Mouse (Mus musculus) myocyte (in vitro differentiated cells): ENCODE measurements around the gene Chrm2. TPM values are rescaled to one million over a fixed set of nuclear protein-coding genes. Genes with fewer than 3 reads are reported as not detected.

Experiments
- H3K27me3 ChIP-seq: one replicate; pipeline ENCODE4 v1.6.1; 2011; ENCODE audit not compliant: control insufficient read depth, insufficient read depth, insufficient read length
- H3K36me3 ChIP-seq: one replicate; pipeline ENCODE4 v1.6.1; 2011; ENCODE audit not compliant: control insufficient read depth, insufficient read depth
- H3K4me2 ChIP-seq: one replicate; pipeline ENCODE4 v1.6.1; 2011; ENCODE audit warnings: low read depth, control low read depth
- H3K4me3 ChIP-seq: one replicate; pipeline ENCODE4 v1.5.1; 2011; ENCODE audit warnings: mild to moderate bottlenecking, control low read depth, moderate library complexity
- H3K79me2 ChIP-seq: one replicate; pipeline ENCODE4 v1.6.1; 2011; ENCODE audit not compliant: control insufficient read depth, insufficient read depth
- H3ac ChIP-seq: one replicate; pipeline ENCODE4 v1.6.1; 2011; ENCODE audit not compliant: control insufficient read depth, insufficient read length
- CEBPB ChIP-seq: IDR thresholded peaks from 2 replicates; pipeline ENCODE4 v1.6.1; 2011; ENCODE audit warnings: mild to moderate bottlenecking, moderate library complexity; ENCODE audit not compliant: poor library complexity, insufficient read depth, severe bottlenecking
- E2F4 ChIP-seq: IDR thresholded peaks from one replicate; pipeline ENCODE4 v1.6.1; 2011; ENCODE audit warnings: mild to moderate bottlenecking, control low read depth, moderate library complexity; ENCODE audit not compliant: insufficient read depth
- MAX ChIP-seq: IDR thresholded peaks from one replicate; pipeline ENCODE4 v1.6.1; 2011; ENCODE audit warnings: low read depth, mild to moderate bottlenecking, control low read depth
- MYOD1 ChIP-seq, 3 experiments: IDR thresholded peaks; one replicate each; pipeline ENCODE4 v1.6.1; 2011; ENCODE audit warnings: control low read depth in 2 of 3, low read depth in 2 of 3, mild to moderate bottlenecking in 2 of 3, moderate library complexity in 1 of 3; ENCODE audit not compliant: insufficient read length in 2 of 3, control insufficient read depth in 1 of 3
- MYOG ChIP-seq, 3 experiments: IDR thresholded peaks; one replicate each; pipeline ENCODE4 v1.6.1; 2011; ENCODE audit warnings: control low read depth in 2 of 3, low read depth in 2 of 3, mild to moderate bottlenecking in 2 of 3; ENCODE audit not compliant: insufficient read length in 2 of 3, control insufficient read depth in 1 of 3, insufficient read depth in 1 of 3
- POLR2A ChIP-seq: IDR thresholded peaks from one replicate; pipeline ENCODE4 v1.6.1; 2011; ENCODE audit warnings: low read depth, mild to moderate bottlenecking, control low read depth, moderate library complexity; ENCODE audit not compliant: insufficient read length
- POLR2AphosphoS2 ChIP-seq: IDR thresholded peaks from one replicate; pipeline ENCODE4 v1.6.1; 2011; ENCODE audit warnings: low read depth, control low read depth; ENCODE audit not compliant: insufficient read length
- REST ChIP-seq: IDR thresholded peaks from one replicate; pipeline ENCODE4 v1.6.1; 2011; ENCODE audit warnings: mild to moderate bottlenecking, control low read depth, moderate library complexity; ENCODE audit not compliant: insufficient read depth, insufficient read length
- SRF ChIP-seq: IDR thresholded peaks from one replicate; pipeline ENCODE4 v1.6.1; 2011; ENCODE audit warnings: low read depth; ENCODE audit not compliant: control insufficient read depth, insufficient read length
- TCF12 ChIP-seq: IDR thresholded peaks from one replicate; pipeline ENCODE4 v1.6.1; 2011; ENCODE audit warnings: mild to moderate bottlenecking, control low read depth; ENCODE audit not compliant: poor library complexity, insufficient read depth, severe bottlenecking
- TCF3 ChIP-seq: IDR thresholded peaks from one replicate; pipeline ENCODE4 v1.6.1; 2011; ENCODE audit warnings: low read depth, control low read depth; ENCODE audit not compliant: insufficient read length
- USF1 ChIP-seq: IDR thresholded peaks from one replicate; pipeline ENCODE4 v1.6.1; 2011; ENCODE audit warnings: low read depth, mild to moderate bottlenecking, control low read depth, moderate library complexity
- polyA plus RNA-seq: library from polyadenylated mRNA; unstranded; fragments of >200 nt; fragmentation: generic; extraction: Trizol; gene quantifications from one replicate; pipeline ENCODE4 v1.2.1, GENCODE M21; 2012; ENCODE audit warnings: missing spikeins

Chrm2 gene
- polyA plus RNA-seq, 1 experiment = not detected

DNA sequence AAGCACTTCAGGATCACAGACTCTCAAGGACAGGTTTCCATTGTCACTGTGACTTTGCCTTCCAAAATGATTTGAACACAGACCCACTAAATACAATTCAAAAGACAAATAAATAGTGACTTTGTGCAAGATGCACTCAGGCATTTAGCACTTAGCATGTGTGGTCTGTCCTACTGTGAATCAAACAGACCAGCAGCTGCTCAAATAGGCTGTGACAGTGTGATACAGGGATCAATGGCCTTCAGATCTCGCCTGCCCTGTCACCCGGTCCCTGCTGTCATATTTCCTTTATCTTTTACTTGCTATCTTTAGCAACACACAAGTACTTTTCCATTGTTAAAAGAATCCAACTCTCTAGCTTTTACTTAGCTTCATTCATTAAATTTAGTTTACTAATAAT is 31.8 kb downstream of the Chrm2 start:
- no peaks in the 10 kb centered on the region for H3K79me2 ChIP-seq
- no peaks in the 10 kb centered on the region for H3K36me3 ChIP-seq
- H3K27me3 ChIP-seq = no peaks in the 10 kb centered on the region
- no peak overlapping the region for H3K4me3 ChIP-seq
- no peak overlapping the region for H3K4me2 ChIP-seq
- H3ac ChIP-seq = no peak overlapping the region
- no peak for TF ChIP-seq POLR2A
- TF ChIP-seq TCF3 = no peak
- no peak for TF ChIP-seq SRF
- TF ChIP-seq USF1 = no peak
- TF ChIP-seq MYOD1 (IDR thresholded peaks at IDR 0.05; ENCODE audit: control insufficient read depth in 1 of 3, insufficient read length in 2 of 3, low read depth in 2 of 3) = no peak
- no peak for TF ChIP-seq MYOG (IDR thresholded peaks at IDR 0.05; ENCODE audit: control insufficient read depth in 1 of 3, insufficient read depth in 1 of 3, insufficient read length in 2 of 3, low read depth in 2 of 3)
- TF ChIP-seq E2F4 = no peak
- TF ChIP-seq REST = no peak
- no peak for TF ChIP-seq MAX
- TF ChIP-seq POLR2AphosphoS2 = no peak
- TF ChIP-seq CEBPB = no peak
- no peak for TF ChIP-seq TCF12

GRCm38 (mm10) chr6:36437964-36438363 is 50.1 kb downstream of the Chrm2 start:
- Histone ChIP-seq H3ac (no peak overlapping the region), H3K4me2 (no peak overlapping the region), H3K27me3 (no peaks in the 10 kb centered on the region), H3K4me3 (no peak overlapping the region), H3K79me2 (no peaks in the 10 kb centered on the region), H3K36me3 (no peaks in the 10 kb centered on the region)
- TF ChIP-seq REST = no peak
- no peak for TF ChIP-seq POLR2A
- no peak for TF ChIP-seq TCF3
- TF ChIP-seq USF1 = no peak
- no peak for TF ChIP-seq CEBPB
- no peak for TF ChIP-seq POLR2AphosphoS2
- no peak for TF ChIP-seq SRF
- no peak for TF ChIP-seq E2F4
- TF ChIP-seq MAX = no peak
- TF ChIP-seq TCF12 = no peak
- TF ChIP-seq MYOD1 (IDR thresholded peaks at IDR 0.05; ENCODE audit: control insufficient read depth in 1 of 3, insufficient read length in 2 of 3, low read depth in 2 of 3) = no peak
- no peak for TF ChIP-seq MYOG (IDR thresholded peaks at IDR 0.05; ENCODE audit: control insufficient read depth in 1 of 3, insufficient read depth in 1 of 3, insufficient read length in 2 of 3, low read depth in 2 of 3)

DNA sequence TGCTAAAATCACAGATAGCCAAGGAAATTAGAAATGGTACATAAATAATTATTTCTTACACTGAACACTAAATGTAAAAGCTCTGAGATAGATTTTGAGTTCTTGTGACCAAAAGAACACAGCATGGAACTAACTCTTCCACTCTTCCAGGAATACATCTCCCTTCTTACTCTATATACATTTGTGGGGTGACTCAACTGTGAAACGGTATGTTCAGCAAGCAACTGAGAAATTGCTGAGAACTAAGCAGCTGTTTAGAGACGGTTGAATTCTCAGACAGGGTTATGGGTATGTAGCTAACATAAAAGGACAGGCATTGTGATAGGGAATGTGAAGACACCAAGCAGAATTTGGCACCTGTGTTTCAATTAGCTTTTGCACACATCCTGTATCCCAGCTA is 51.3 kb downstream of the Chrm2 start:
- Histone ChIP-seq H3K27me3 (no peaks in the 10 kb centered on the region), H3K4me2 (no peak overlapping the region), H3K36me3 (no peaks in the 10 kb centered on the region), H3K4me3 (no peak overlapping the region), H3K79me2 (no peaks in the 10 kb centered on the region), H3ac (no peak overlapping the region)
- TF ChIP-seq MAX (no peak), REST (no peak), POLR2AphosphoS2 (no peak), POLR2A (no peak), USF1 (no peak), TCF12 (no peak), E2F4 (no peak), CEBPB (no peak), TCF3 (no peak), MYOD1 (IDR thresholded peaks at IDR 0.05; ENCODE audit: control insufficient read depth in 1 of 3, insufficient read length in 2 of 3, low read depth in 2 of 3) (no peak), SRF (no peak), MYOG (IDR thresholded peaks at IDR 0.05; ENCODE audit: control insufficient read depth in 1 of 3, insufficient read depth in 1 of 3, insufficient read length in 2 of 3, low read depth in 2 of 3) (no peak)

GRCm38 (mm10) chr6:36451480-36451879 is 63.6 kb downstream of the Chrm2 start:
- Histone ChIP-seq H3K36me3 (no peaks in the 10 kb centered on the region), H3K4me3 (no peak overlapping the region), H3K27me3 (no peaks in the 10 kb centered on the region), H3ac (no peak overlapping the region), H3K4me2 (no peak overlapping the region), H3K79me2 (no peaks in the 10 kb centered on the region)
- TF ChIP-seq E2F4 = no peak
- no peak for TF ChIP-seq MYOD1 (IDR thresholded peaks at IDR 0.05; ENCODE audit: control insufficient read depth in 1 of 3, insufficient read length in 2 of 3, low read depth in 2 of 3)
- TF ChIP-seq CEBPB = no peak
- TF ChIP-seq MAX = no peak
- TF ChIP-seq MYOG (IDR thresholded peaks at IDR 0.05; ENCODE audit: control insufficient read depth in 1 of 3, insufficient read depth in 1 of 3, insufficient read length in 2 of 3, low read depth in 2 of 3) = no peak
- TF ChIP-seq SRF = no peak
- no peak for TF ChIP-seq POLR2AphosphoS2
- TF ChIP-seq USF1 = no peak

DNA sequence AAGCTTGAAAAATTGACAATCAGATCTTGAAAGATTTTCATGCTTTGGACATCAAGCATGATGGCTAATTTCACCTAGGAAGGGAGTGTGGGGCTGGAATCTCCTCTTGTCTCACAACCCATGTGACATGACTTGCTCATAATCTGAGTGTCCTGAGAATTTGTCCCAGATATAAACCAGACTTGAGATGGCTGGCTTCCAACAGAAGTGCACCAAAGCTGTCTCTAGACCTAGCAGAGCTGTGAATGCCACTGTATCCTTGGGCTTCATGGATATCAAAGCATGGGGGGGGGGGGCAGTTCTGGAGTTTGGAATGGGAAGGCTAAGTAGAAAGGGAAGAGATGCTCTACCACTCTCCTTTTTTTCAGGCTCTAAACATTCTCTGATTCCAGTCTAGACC is 67.2 kb downstream of the Chrm2 start:
- Histone ChIP-seq H3K36me3 (no peaks in the 10 kb centered on the region), H3K79me2 (no peaks in the 10 kb centered on the region), H3ac (no peak overlapping the region), H3K27me3 (no peaks in the 10 kb centered on the region), H3K4me3 (no peak overlapping the region), H3K4me2 (no peak overlapping the region)
- no peak for TF ChIP-seq SRF
- TF ChIP-seq MYOD1 (IDR thresholded peaks at IDR 0.05; ENCODE audit: control insufficient read depth in 1 of 3, insufficient read length in 2 of 3, low read depth in 2 of 3) = no peak
- no peak for TF ChIP-seq CEBPB
- TF ChIP-seq TCF3 = no peak
- TF ChIP-seq USF1 = no peak
- TF ChIP-seq POLR2AphosphoS2 = no peak
- TF ChIP-seq E2F4 = no peak
- no peak for TF ChIP-seq TCF12
- no peak for TF ChIP-seq MYOG (IDR thresholded peaks at IDR 0.05; ENCODE audit: control insufficient read depth in 1 of 3, insufficient read depth in 1 of 3, insufficient read length in 2 of 3, low read depth in 2 of 3)
- TF ChIP-seq MAX = no peak
- no peak for TF ChIP-seq REST
- no peak for TF ChIP-seq POLR2A
